Comparison of ENCODE assay signal across 9 mouse cellular contexts in genomic region chr4:71332018-71332417, GRCm38 (mm10).
DNase-seq lines count a peak whose midpoint lies in the region; ATAC-seq and TF ChIP-seq lines count a peak whose summit lies in the region.
"Had no signal": no experiment of that assay in that cellular context is flagged by ENCODE, and none has a peak within 500 bp of the region (broad histone marks: within the 10 kb centered on the region; RNA-seq: fewer than 3 reads in every experiment).

No protein-coding gene starts in this region.

- no peaks in the 10 kb centered on the region for H3K36me3 ChIP-seq in midbrain, postnatal 0 days (ENCODE audit: insufficient read depth, low read length)
- no peaks in the 10 kb centered on the region for H3K36me3 ChIP-seq in midbrain, embryonic 15.5 days (replicated peaks)
- H3K36me3 ChIP-seq in lung, embryonic 14.5 days (ENCODE audit: insufficient read depth), result no peaks in the 10 kb centered on the region
- H3K36me3 ChIP-seq in heart, embryonic 11.5 days (ENCODE audit: control insufficient read depth, insufficient read depth, low read length), result no peaks in the 10 kb centered on the region
- H3K36me3 ChIP-seq: heart, embryonic 15.5 days had no signal

- H3K4me1 ChIP-seq in midbrain, postnatal 0 days (ENCODE audit: insufficient read depth, low read length), result no peaks in the 10 kb centered on the region
- H3K4me1 ChIP-seq in midbrain, embryonic 15.5 days, result no peaks in the 10 kb centered on the region
- H3K4me1 ChIP-seq in lung, embryonic 14.5 days (ENCODE audit: insufficient read depth), result no peaks in the 10 kb centered on the region
- H3K4me1 ChIP-seq in heart, embryonic 11.5 days (ENCODE audit: control insufficient read depth, insufficient read depth, low read length), result no peaks in the 10 kb centered on the region
- H3K4me1 ChIP-seq: heart, embryonic 15.5 days had no signal

- H3K27ac ChIP-seq in midbrain, postnatal 0 days (ENCODE audit: low read depth, low read length), result no peak overlapping the region
- no peak overlapping the region for H3K27ac ChIP-seq in midbrain, embryonic 15.5 days
- H3K27ac ChIP-seq in lung, embryonic 14.5 days (ENCODE audit: low read depth), result no peak overlapping the region
- no peak overlapping the region for H3K27ac ChIP-seq in heart, embryonic 11.5 days (ENCODE audit: low read depth, low read length)
- H3K27ac ChIP-seq: heart, embryonic 15.5 days had no signal

- ATAC-seq in midbrain, postnatal 0 days (ENCODE audit: low FRiP score), result no peak
- ATAC-seq in midbrain, embryonic 15.5 days (replicated peaks), result no peak
- no peak for ATAC-seq in lung, embryonic 14.5 days (ENCODE audit: insufficient read depth)
- no peak for ATAC-seq in heart, embryonic 11.5 days (replicated peaks; ENCODE audit: insufficient number of reproducible peaks, low FRiP score, low TSS enrichment)

- intact Hi-C loops in gastrocnemius, postnatal 36 days (cut with DNase I), result no loop called here

- no peak overlapping the region for H3K9ac ChIP-seq in midbrain, postnatal 0 days (replicated peaks; ENCODE audit: low read length, poor library complexity, severe bottlenecking)
- H3K9ac ChIP-seq in midbrain, embryonic 15.5 days, result no peak overlapping the region
- H3K9ac ChIP-seq in lung, embryonic 14.5 days, result no peak overlapping the region
- no peak overlapping the region for H3K9ac ChIP-seq in heart, embryonic 11.5 days (ENCODE audit: low read depth, low read length)
- H3K9ac ChIP-seq: heart, embryonic 15.5 days had no signal

- no peak overlapping the region for H3K4me2 ChIP-seq in midbrain, postnatal 0 days (ENCODE audit: low read depth, low read length, poor library complexity, severe bottlenecking)
- no peak overlapping the region for H3K4me2 ChIP-seq in midbrain, embryonic 15.5 days
- H3K4me2 ChIP-seq in lung, embryonic 14.5 days, result no peak overlapping the region
- no peak overlapping the region for H3K4me2 ChIP-seq in heart, embryonic 11.5 days
- H3K4me2 ChIP-seq: heart, embryonic 15.5 days had no signal

- H3K27me3 ChIP-seq in midbrain, postnatal 0 days (ENCODE audit: insufficient read depth, low read length), result no peaks in the 10 kb centered on the region
- no peaks in the 10 kb centered on the region for H3K27me3 ChIP-seq in midbrain, embryonic 15.5 days (replicated peaks)
- H3K27me3 ChIP-seq in lung, embryonic 14.5 days (ENCODE audit: insufficient read depth, low read length), result no peaks in the 10 kb centered on the region
- H3K27me3 ChIP-seq in heart, embryonic 11.5 days (ENCODE audit: control insufficient read depth, insufficient read depth, low read length), result no peaks in the 10 kb centered on the region
- H3K27me3 ChIP-seq: heart, embryonic 15.5 days had no signal

- H3K4me3 ChIP-seq in midbrain, postnatal 0 days (ENCODE audit: low read depth, low read length), result no peak overlapping the region
- no peak overlapping the region for H3K4me3 ChIP-seq in midbrain, embryonic 15.5 days
- no peak overlapping the region for H3K4me3 ChIP-seq in lung, embryonic 14.5 days (ENCODE audit: low read depth, low read length)
- no peak overlapping the region for H3K4me3 ChIP-seq in heart, embryonic 11.5 days (ENCODE audit: low read depth, low read length)
- H3K4me3 ChIP-seq: heart, embryonic 15.5 days had no signal

- H3K9me3 ChIP-seq in midbrain, postnatal 0 days (ENCODE audit: low read length), result no peaks in the 10 kb centered on the region
- H3K9me3 ChIP-seq in midbrain, embryonic 15.5 days, result no peaks in the 10 kb centered on the region
- H3K9me3 ChIP-seq in lung, embryonic 14.5 days (ENCODE audit: low read depth, low read length), result no peaks in the 10 kb centered on the region
- no peaks in the 10 kb centered on the region for H3K9me3 ChIP-seq in heart, embryonic 11.5 days (replicated peaks; ENCODE audit: control insufficient read depth, low read length)
- H3K9me3 ChIP-seq: heart, embryonic 15.5 days had no signal

- TF ChIP-seq CTCF in midbrain, postnatal 0 days (IDR thresholded peaks at IDR 0.05), result peak; percentile 42
- peak; percentile 42 for TF ChIP-seq CTCF in lung, embryonic 14.5 days (IDR thresholded peaks at IDR 0.05; ENCODE audit: low read depth)

- WGBS in midbrain, postnatal 0 days, result 73% methylated on average over 4 of the region's 4 CpGs
- 79% methylated on average over 4 of the region's 4 CpGs for WGBS in midbrain, embryonic 15.5 days
- WGBS in lung, embryonic 14.5 days, result 66% methylated on average over 4 of the region's 4 CpGs
- WGBS in heart, embryonic 11.5 days (ENCODE audit: insufficient replicate concordance), result 74% methylated on average over 4 of the region's 4 CpGs

- DNase-seq in gastrocnemius, adult 18-20 months (ENCODE audit: low spot score), result peak; percentile 1
- no peak for DNase-seq in gastrocnemius, postnatal 36 days
- peak; percentile 10 for DNase-seq in midbrain, postnatal 0 days (ENCODE audit: low spot score)
- DNase-seq in adrenal gland, postnatal 36 days, result peak; percentile 45 to 60
- peak; percentile 66 for DNase-seq in lung, embryonic 14.5 days
- DNase-seq in ovary, postnatal 36 days (ENCODE audit: low spot score), result no peak

Comparison
In these comparisons a context has a peak if more than half of its experiments do, and no peak if none do; other contexts are left out.
1. DNase-seq: peak in gastrocnemius, adult 18-20 months (single experiment), midbrain, postnatal 0 days (single experiment), adrenal gland, postnatal 36 days (2 of 2) and lung, embryonic 14.5 days (single experiment); none in gastrocnemius, postnatal 36 days (0 of 2) and ovary, postnatal 36 days (single experiment).